6 mouse cellular contexts compared by ENCODE assay signal in genomic region chr9:122847811-122848311, GRCm38 (mm10). TPM values are rescaled to one million over a fixed set of nuclear protein-coding genes. Genes with fewer than 3 reads are reported as not detected.
"Had no signal": no experiment of that assay in that cellular context is flagged by ENCODE, and none has a peak within 500 bp of the region (broad histone marks: within the 10 kb centered on the region; RNA-seq: fewer than 3 reads in every experiment).

No protein-coding gene starts in this region.

RNA-seq across cellular contexts. Expression of gene Gm35549, which starts 4.0 kb away (rescaled TPM):
- polyA plus RNA-seq: neural tube, embryonic 13.5 days; small intestine, adult 2 months; spleen, adult 2 months; thymus, adult 2 months; thymus, postnatal 0 days; urinary bladder, adult 2 months had no signal
